Mouse (Mus musculus): ENCODE measurements around the gene B230118H07Rik. TPM values are rescaled to one million over a fixed set of nuclear protein-coding genes. Genes with fewer than 3 reads are reported as not detected.

The B230118H07Rik gene
- 14.4 and 22.2 TPM in 2 replicates for polyA plus RNA-seq (2012; rRNA removed)
- polyA plus RNA-seq (2014; fragmentation: Nextera tagmentation; extraction: Ambion mirVana) = 47.3 and 56.2 TPM in 2 replicates

DNA sequence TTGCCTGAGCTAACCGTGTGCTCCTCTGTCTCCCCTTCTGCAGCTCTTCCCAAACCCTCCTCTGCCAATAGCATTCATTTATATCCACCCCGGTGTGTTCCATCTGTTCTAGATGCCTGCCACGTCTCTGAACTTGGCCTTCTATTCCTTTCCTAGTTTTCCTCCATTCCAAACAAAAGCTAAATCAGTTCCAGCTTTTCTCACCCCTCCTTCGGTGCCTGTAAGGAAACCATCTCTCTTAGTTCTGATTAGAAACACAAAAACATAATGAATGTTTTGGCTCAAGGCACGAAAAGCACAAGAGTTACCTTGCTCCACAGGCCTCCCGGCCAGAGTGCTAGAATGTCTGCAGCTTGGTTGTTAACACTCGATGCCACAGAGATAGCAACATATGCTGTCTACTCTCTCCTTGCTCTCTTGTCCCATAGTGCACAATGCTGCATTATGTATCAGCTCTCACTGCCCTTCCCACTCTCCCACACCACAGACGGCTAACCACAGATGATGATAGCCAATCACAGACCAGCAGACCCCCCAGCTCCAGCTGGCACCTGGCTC, at the start of gene B230118H07Rik, which contains the start of gene Rag1:
B230118H07Rik (minus strand) TSS at position 419 of the 558 bp plus-strand sequence.
Rag1 (minus strand) TSS at position 388 of the 558 bp plus-strand sequence.
- Histone ChIP-seq H3K9me3 (ENCODE audit: control insufficient read depth, low read length) (no peaks in the 10 kb centered on the region), H3K27ac (replicated peaks; ENCODE audit: low read depth, low read length) (peak within 1 kb of the TSS; percentile 59), H3K9ac (ENCODE audit: low read depth, low read length, severe bottlenecking) (0 out of 2 replicates have a peak within 1 kb of the TSS, but pooled peaks have one; percentile 21), H3K4me2 (replicated peaks; ENCODE audit: low read depth, low read length, severe bottlenecking) (no peak within 1 kb of the TSS), H3K4me1 (ENCODE audit: control insufficient read depth, insufficient read depth, low read length) (peaks cover 7% of the 10 kb centered on the region; the same call in 1 of the 2 replicates), H3K27me3 (ENCODE audit: control insufficient read depth, insufficient read depth, low read length) (no peaks in the 10 kb centered on the region), H3K4me3 (replicated peaks; ENCODE audit: low read length) (no peak within 1 kb of the TSS; the same call in 1 of the 2 replicates), H3K36me3 (ENCODE audit: control insufficient read depth, insufficient read depth, low read length) (no peaks in the 10 kb centered on the region)
- WGBS = 23% methylated on average over 8 of the region's 8 CpGs
- DNase-seq (ENCODE audit: low spot score) = no peak
- peak; percentile 28 for ATAC-seq (ENCODE audit: low FRiP score, low read depth)
- TF ChIP-seq POLR2A (IDR thresholded peaks at IDR 0.05; ENCODE audit: borderline replicate concordance, extremely low read depth, insufficient read depth, insufficient read length) = no peak

DNA sequence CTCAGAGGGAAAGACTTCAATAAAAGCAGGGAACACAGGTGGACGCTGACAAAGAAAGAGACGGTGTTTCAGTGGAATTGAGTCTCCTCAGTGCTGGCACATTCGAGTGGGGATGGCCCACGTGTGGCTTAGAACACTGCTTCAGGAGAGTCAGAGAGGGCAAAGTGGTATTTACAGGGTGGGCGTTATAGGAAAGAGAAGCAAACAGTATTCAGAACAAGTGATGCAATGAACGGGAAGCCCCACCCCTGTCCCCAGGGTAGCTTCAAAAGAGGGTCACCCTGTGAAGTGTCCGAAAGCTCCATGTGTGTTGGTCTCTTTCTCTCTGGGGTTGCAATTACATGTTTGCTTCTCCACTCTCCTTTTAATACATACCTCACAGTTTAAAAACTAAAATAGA, 46.3 kb upstream of the B230118H07Rik start:
- H3K4me1 ChIP-seq (ENCODE audit: control insufficient read depth, insufficient read depth, low read length) = no peaks in the 10 kb centered on the region
- no peak overlapping the region for H3K4me2 ChIP-seq (replicated peaks; ENCODE audit: low read depth, low read length, severe bottlenecking)
- no peak for TF ChIP-seq POLR2A (IDR thresholded peaks at IDR 0.05; ENCODE audit: borderline replicate concordance, extremely low read depth, insufficient read depth, insufficient read length)
- no peak overlapping the region for H3K27ac ChIP-seq (replicated peaks; ENCODE audit: low read depth, low read length)
- 93% methylated on average over 7 of the region's 7 CpGs for WGBS
- H3K4me3 ChIP-seq (replicated peaks; ENCODE audit: low read length) = no peak overlapping the region
- no peaks in the 10 kb centered on the region for H3K9me3 ChIP-seq (ENCODE audit: control insufficient read depth, low read length)
- ATAC-seq (ENCODE audit: low FRiP score, low read depth) = no peak
- no peaks in the 10 kb centered on the region for H3K27me3 ChIP-seq (ENCODE audit: control insufficient read depth, insufficient read depth, low read length)
- no peak overlapping the region for H3K9ac ChIP-seq (ENCODE audit: low read depth, low read length, severe bottlenecking)
- no peak for DNase-seq (ENCODE audit: low spot score)
- H3K36me3 ChIP-seq (ENCODE audit: control insufficient read depth, insufficient read depth, low read length) = peaks cover 59% of the 10 kb centered on the region

DNA sequence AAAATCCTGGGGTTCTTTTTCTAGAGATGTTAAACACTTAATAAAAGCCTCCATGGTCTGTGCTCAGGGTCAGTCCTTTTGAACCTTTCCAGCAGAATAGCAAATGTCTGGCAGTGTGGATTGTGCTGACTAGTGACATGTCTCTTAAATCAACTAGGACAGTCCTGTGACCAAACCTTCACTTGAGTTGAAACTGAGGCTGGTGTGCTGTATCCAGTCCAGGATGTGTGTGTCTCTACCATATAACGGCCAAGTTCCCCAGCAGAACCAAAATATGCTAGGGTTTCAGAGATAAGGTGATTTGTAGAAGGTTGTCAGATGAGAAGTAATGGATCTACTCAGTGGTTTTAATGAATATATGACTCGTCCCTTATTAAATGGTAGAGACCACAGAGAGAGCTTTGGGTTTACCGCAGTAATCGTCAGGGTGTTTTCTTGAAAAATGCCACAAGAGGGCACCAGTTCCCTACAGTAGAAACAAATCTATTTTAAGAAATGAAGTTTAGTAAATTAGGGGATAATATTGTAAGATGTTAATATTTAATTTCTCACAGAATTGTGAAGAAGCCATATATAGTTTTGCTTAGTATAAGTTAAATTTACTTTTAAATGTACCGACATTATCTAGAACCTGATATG, 44.4 kb upstream of the B230118H07Rik start:
- Histone ChIP-seq H3K27me3 (ENCODE audit: control insufficient read depth, insufficient read depth, low read length) (no peaks in the 10 kb centered on the region), H3K9ac (ENCODE audit: low read depth, low read length, severe bottlenecking) (no peak overlapping the region), H3K9me3 (ENCODE audit: control insufficient read depth, low read length) (no peaks in the 10 kb centered on the region), H3K36me3 (ENCODE audit: control insufficient read depth, insufficient read depth, low read length) (peaks cover 69% of the 10 kb centered on the region), H3K27ac (replicated peaks; ENCODE audit: low read depth, low read length) (no peak overlapping the region), H3K4me2 (replicated peaks; ENCODE audit: low read depth, low read length, severe bottlenecking) (no peak overlapping the region), H3K4me1 (ENCODE audit: control insufficient read depth, insufficient read depth, low read length) (no peaks in the 10 kb centered on the region), H3K4me3 (replicated peaks; ENCODE audit: low read length) (no peak overlapping the region)
- WGBS = 61% methylated on average over 5 of the region's 5 CpGs
- ATAC-seq (ENCODE audit: low FRiP score, low read depth) = no peak
- DNase-seq (ENCODE audit: low spot score) = peak; percentile 30
- TF ChIP-seq POLR2A (IDR thresholded peaks at IDR 0.05; ENCODE audit: borderline replicate concordance, extremely low read depth, insufficient read depth, insufficient read length) = no peak

DNA sequence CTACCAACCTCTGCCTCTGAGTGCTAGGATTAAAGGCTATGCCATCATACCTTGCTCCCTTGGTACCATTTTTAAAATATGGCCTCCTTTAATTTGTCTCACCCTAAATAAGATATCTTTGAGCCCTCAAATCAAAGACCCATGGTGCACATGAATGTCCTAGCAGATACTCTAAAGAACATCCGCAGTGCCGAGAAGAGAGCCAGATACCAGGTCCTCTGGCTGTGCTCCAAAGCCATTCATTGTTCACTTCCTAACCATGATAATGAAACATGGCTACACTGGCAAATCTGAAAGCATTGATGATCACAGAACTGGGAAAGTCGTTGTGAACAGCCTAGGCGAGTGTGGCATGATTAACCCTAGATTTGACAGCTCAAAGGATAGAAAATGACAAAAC, 43.7 kb upstream of the B230118H07Rik start:
- H3K9ac ChIP-seq (ENCODE audit: low read depth, low read length, severe bottlenecking) = no peak overlapping the region
- TF ChIP-seq POLR2A (IDR thresholded peaks at IDR 0.05; ENCODE audit: borderline replicate concordance, extremely low read depth, insufficient read depth, insufficient read length) = no peak
- no peak overlapping the region for H3K4me2 ChIP-seq (replicated peaks; ENCODE audit: low read depth, low read length, severe bottlenecking)
- H3K4me3 ChIP-seq (replicated peaks; ENCODE audit: low read length) = no peak overlapping the region
- WGBS = 78% methylated on average over 4 of the region's 4 CpGs
- no peak for DNase-seq (ENCODE audit: low spot score)
- H3K9me3 ChIP-seq (ENCODE audit: control insufficient read depth, low read length) = no peaks in the 10 kb centered on the region
- no peaks in the 10 kb centered on the region for H3K27me3 ChIP-seq (ENCODE audit: control insufficient read depth, insufficient read depth, low read length)
- no peak for ATAC-seq (ENCODE audit: low FRiP score, low read depth)
- no peaks in the 10 kb centered on the region for H3K4me1 ChIP-seq (ENCODE audit: control insufficient read depth, insufficient read depth, low read length)
- H3K36me3 ChIP-seq (ENCODE audit: control insufficient read depth, insufficient read depth, low read length) = peaks cover 63% of the 10 kb centered on the region
- no peak overlapping the region for H3K27ac ChIP-seq (replicated peaks; ENCODE audit: low read depth, low read length)

DNA sequence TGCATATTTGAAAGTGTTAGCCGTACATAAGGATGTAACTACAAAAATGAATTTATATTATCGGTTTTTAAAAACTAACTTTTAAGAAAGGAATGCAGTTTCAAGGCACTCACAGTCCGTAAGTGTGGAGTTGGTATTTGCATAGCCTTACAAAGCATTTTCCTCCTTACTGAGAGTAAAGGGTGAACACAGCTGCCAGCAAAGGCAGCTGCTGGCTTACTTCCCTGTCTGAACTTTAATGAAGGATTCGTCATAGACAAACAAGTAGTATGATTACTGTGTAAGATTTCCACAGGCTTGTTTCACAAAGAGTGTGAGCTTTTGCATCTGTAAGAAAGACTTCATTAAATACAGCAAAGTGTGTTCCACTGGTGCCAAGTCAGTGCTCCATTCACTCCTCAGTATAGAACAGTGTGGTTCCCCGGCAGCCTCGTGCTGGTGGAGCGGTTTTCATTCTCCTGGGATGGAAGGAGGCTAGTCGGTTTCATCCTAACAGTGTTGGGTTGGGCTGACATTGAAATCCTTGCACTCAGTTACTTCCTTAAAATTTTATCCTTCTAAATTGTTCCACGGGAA, 41.0 kb upstream of the B230118H07Rik start:
- H3K27ac ChIP-seq (replicated peaks; ENCODE audit: low read depth, low read length) = no peak overlapping the region
- H3K9me3 ChIP-seq (ENCODE audit: control insufficient read depth, low read length) = no peaks in the 10 kb centered on the region
- 92% methylated on average over 9 of the region's 9 CpGs for WGBS
- H3K4me2 ChIP-seq (replicated peaks; ENCODE audit: low read depth, low read length, severe bottlenecking) = no peak overlapping the region
- H3K9ac ChIP-seq (ENCODE audit: low read depth, low read length, severe bottlenecking) = no peak overlapping the region
- H3K4me3 ChIP-seq (replicated peaks; ENCODE audit: low read length) = no peak overlapping the region
- H3K36me3 ChIP-seq (ENCODE audit: control insufficient read depth, insufficient read depth, low read length) = peaks cover 62% of the 10 kb centered on the region
- TF ChIP-seq POLR2A (IDR thresholded peaks at IDR 0.05; ENCODE audit: borderline replicate concordance, extremely low read depth, insufficient read depth, insufficient read length) = no peak
- no peak for ATAC-seq (ENCODE audit: low FRiP score, low read depth)
- H3K4me1 ChIP-seq (ENCODE audit: control insufficient read depth, insufficient read depth, low read length) = no peaks in the 10 kb centered on the region
- DNase-seq (ENCODE audit: low spot score) = no peak
- no peaks in the 10 kb centered on the region for H3K27me3 ChIP-seq (ENCODE audit: control insufficient read depth, insufficient read depth, low read length)
